Mouse (Mus musculus) lung, postnatal 0 days (tissue): ENCODE results near the gene Mpl.

Experiments
- CTCF ChIP-seq: IDR thresholded peaks from 2 replicates; pipeline ENCODE4 v1.5.1; 2016; ENCODE audit warnings: antibody characterized with exemption, mild to moderate bottlenecking
- EP300 ChIP-seq: IDR thresholded peaks from 2 replicates; pipeline ENCODE4 v1.6.1; 2016; ENCODE audit warnings: antibody characterized with exemption, mild to moderate bottlenecking, control low read depth

DNA sequence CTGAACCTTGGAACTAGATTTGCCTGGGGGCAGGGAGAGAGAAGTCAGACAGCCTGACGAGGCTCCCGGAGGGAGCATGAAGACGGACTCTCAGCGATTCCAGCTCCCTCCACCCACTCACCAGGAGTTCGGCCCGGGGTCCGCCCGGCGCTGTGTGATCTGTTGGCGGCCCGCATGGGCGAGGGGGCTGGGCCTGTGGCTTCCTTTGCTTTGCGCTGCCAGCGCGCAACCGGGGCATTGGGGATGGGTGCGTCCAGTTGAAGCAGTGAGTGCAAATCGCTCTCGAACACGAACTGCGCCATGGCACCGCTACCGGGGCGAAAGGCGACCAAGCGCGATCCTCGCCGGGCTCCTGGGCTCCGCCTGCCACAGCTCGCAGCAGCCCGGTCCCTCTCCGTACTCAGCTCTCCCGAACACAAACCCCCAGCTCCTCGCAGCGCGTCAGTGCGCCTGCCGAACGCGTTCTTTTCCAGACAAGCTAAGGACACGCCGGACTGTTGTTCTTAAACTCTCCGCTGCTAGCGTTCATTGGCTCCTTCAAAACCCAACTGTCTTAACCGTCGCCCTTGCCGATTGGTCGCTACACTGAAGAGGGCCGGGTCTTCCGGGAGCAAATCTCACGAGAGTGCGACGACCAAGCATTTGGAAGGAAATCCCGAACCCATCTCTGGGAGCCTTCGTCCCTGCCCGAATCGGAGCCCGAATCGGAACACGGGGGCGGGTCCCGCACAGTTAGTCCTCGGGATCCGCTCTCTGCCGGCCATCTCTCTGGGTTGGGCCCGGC is 20.3 kb downstream of the Mpl start, which contains the start of gene Cdc20:
- TF ChIP-seq CTCF (peak; percentile 27), EP300 (no peak)
